Mouse (Mus musculus): ENCODE results near the gene Ell. TPM values are rescaled to one million over a fixed set of nuclear protein-coding genes. Genes with fewer than 3 reads are reported as not detected.

Ell gene
- polyA plus RNA-seq, 1 experiment: 45.6 TPM

GRCm38 (mm10) chr8:70598722-70599121, 59.5 kb downstream of the Ell start:
- 63% methylated on average over 10 of the region's 10 CpGs for WGBS
- TF ChIP-seq POLR2A (IDR thresholded peaks at IDR 0.05; ENCODE audit: low read depth, low read length): no peak
- no peak for TF ChIP-seq CTCF (IDR thresholded peaks at IDR 0.05; ENCODE audit: extremely low read depth, insufficient read length, insufficient replicate concordance, low read depth, low read length)
- H3K27me3 ChIP-seq (ENCODE audit: control insufficient read depth, insufficient read depth, low read length): no peaks in the 10 kb centered on the region
- no peak overlapping the region for H3K4me3 ChIP-seq (ENCODE audit: low read depth, low read length)
- peaks cover 13% of the 10 kb centered on the region for H3K4me1 ChIP-seq (ENCODE audit: control insufficient read depth, insufficient read depth, insufficient read length, low read length)
- no peak overlapping the region for H3K27ac ChIP-seq (ENCODE audit: insufficient read depth, low read depth, low read length)
- H3K36me3 ChIP-seq (ENCODE audit: control insufficient read depth, insufficient read depth, low read length): peaks cover 16% of the 10 kb centered on the region; the same call in 1 of the 2 replicates

- 89% methylated on average over 12 of the region's 12 CpGs for WGBS
- H3K4me3 ChIP-seq (ENCODE audit: low read depth, low read length): no peak overlapping the region
- H3K27ac ChIP-seq (ENCODE audit: insufficient read depth, low read depth, low read length): no peak overlapping the region
- peaks cover 13% of the 10 kb centered on the region for H3K4me1 ChIP-seq (ENCODE audit: control insufficient read depth, insufficient read depth, insufficient read length, low read length)
- H3K27me3 ChIP-seq (ENCODE audit: control insufficient read depth, insufficient read depth, low read length): no peaks in the 10 kb centered on the region
- peaks cover 16% of the 10 kb centered on the region; the same call in 1 of the 2 replicates for H3K36me3 ChIP-seq (ENCODE audit: control insufficient read depth, insufficient read depth, low read length)
- TF ChIP-seq CTCF (IDR thresholded peaks at IDR 0.05; ENCODE audit: extremely low read depth, insufficient read length, insufficient replicate concordance, low read depth, low read length) (no peak), POLR2A (IDR thresholded peaks at IDR 0.05; ENCODE audit: low read depth, low read length) (no peak)
These were observed 60.4 kb downstream of the Ell start for GRCm38 (mm10) chr8:70599507-70600290.

GRCm38 (mm10) chr8:70600473-70601270, 61.4 kb downstream of the Ell start:
- TF ChIP-seq POLR2A (IDR thresholded peaks at IDR 0.05; ENCODE audit: low read depth, low read length): no peak
- TF ChIP-seq CTCF (IDR thresholded peaks at IDR 0.05; ENCODE audit: extremely low read depth, insufficient read length, insufficient replicate concordance, low read depth, low read length): no peak
- Histone ChIP-seq H3K27ac (ENCODE audit: insufficient read depth, low read depth, low read length) (peak overlapping the region; percentile 6; the same call in 1 of the 2 replicates), H3K4me3 (ENCODE audit: low read depth, low read length) (no peak overlapping the region), H3K4me1 (ENCODE audit: control insufficient read depth, insufficient read depth, insufficient read length, low read length) (peaks cover 6% of the 10 kb centered on the region), H3K36me3 (ENCODE audit: control insufficient read depth, insufficient read depth, low read length) (peaks cover 16% of the 10 kb centered on the region; the same call in 1 of the 2 replicates), H3K27me3 (ENCODE audit: control insufficient read depth, insufficient read depth, low read length) (no peaks in the 10 kb centered on the region)
- WGBS: 55% methylated on average over 10 of the region's 10 CpGs

- Histone ChIP-seq H3K27ac (ENCODE audit: insufficient read depth, low read depth, low read length) (no peak overlapping the region), H3K27me3 (ENCODE audit: control insufficient read depth, insufficient read depth, low read length) (no peaks in the 10 kb centered on the region)
- WGBS: 16% methylated on average over 26 of the region's 26 CpGs
These were observed 62.0 kb downstream of the Ell start for GRCm38 (mm10) chr8:70601271-70601649.

GRCm38 (mm10) chr8:70602139-70602811, 63.0 kb downstream of the Ell start:
- WGBS: 93% methylated on average over 13 of the region's 13 CpGs
- no peak overlapping the region for H3K4me3 ChIP-seq (ENCODE audit: low read depth, low read length)
- peaks cover 7% of the 10 kb centered on the region; the same call in 1 of the 2 replicates for H3K36me3 ChIP-seq (ENCODE audit: control insufficient read depth, insufficient read depth, low read length)
- no peaks in the 10 kb centered on the region for H3K27me3 ChIP-seq (ENCODE audit: control insufficient read depth, insufficient read depth, low read length)
- peaks cover 10% of the 10 kb centered on the region for H3K4me1 ChIP-seq (ENCODE audit: control insufficient read depth, insufficient read depth, insufficient read length, low read length)
- H3K27ac ChIP-seq (ENCODE audit: insufficient read depth, low read depth, low read length): no peak overlapping the region
- no peak for TF ChIP-seq POLR2A (IDR thresholded peaks at IDR 0.05; ENCODE audit: low read depth, low read length)
- no peak for TF ChIP-seq CTCF (IDR thresholded peaks at IDR 0.05; ENCODE audit: extremely low read depth, insufficient read length, insufficient replicate concordance, low read depth, low read length)

More at GRCm38 (mm10) chr8:70601271-70601649, 62.0 kb downstream of the Ell start:
- 0 out of 2 replicates have a peak overlapping the region, but pooled peaks have one; percentile 14 for H3K4me3 ChIP-seq (ENCODE audit: low read depth, low read length)
- TF ChIP-seq CTCF (IDR thresholded peaks at IDR 0.05; ENCODE audit: extremely low read depth, insufficient read length, insufficient replicate concordance, low read depth, low read length) (no peak), POLR2A (IDR thresholded peaks at IDR 0.05; ENCODE audit: low read depth, low read length) (no peak)
- H3K36me3 ChIP-seq (ENCODE audit: control insufficient read depth, insufficient read depth, low read length): peaks cover 12% of the 10 kb centered on the region; the same call in 1 of the 2 replicates
- peaks cover 6% of the 10 kb centered on the region for H3K4me1 ChIP-seq (ENCODE audit: control insufficient read depth, insufficient read depth, insufficient read length, low read length)

GRCm38 (mm10) chr8:70604558-70604957, 65.3 kb downstream of the Ell start:
- H3K4me3 ChIP-seq (ENCODE audit: low read depth, low read length): no peak overlapping the region
- 0 out of 2 replicates have a peak, but pooled peaks cover 2% of the 10 kb centered on the region for H3K36me3 ChIP-seq (ENCODE audit: control insufficient read depth, insufficient read depth, low read length)
- no peaks in the 10 kb centered on the region for H3K27me3 ChIP-seq (ENCODE audit: control insufficient read depth, insufficient read depth, low read length)
- H3K4me1 ChIP-seq (ENCODE audit: control insufficient read depth, insufficient read depth, insufficient read length, low read length): peaks cover 22% of the 10 kb centered on the region
- 90% methylated on average over 7 of the region's 7 CpGs for WGBS
- no peak overlapping the region for H3K27ac ChIP-seq (ENCODE audit: insufficient read depth, low read depth, low read length)
- TF ChIP-seq POLR2A (IDR thresholded peaks at IDR 0.05; ENCODE audit: low read depth, low read length): no peak
- TF ChIP-seq CTCF (IDR thresholded peaks at IDR 0.05; ENCODE audit: extremely low read depth, insufficient read length, insufficient replicate concordance, low read depth, low read length): no peak

Measured in small intestine, adult 2 months (tissue).